Mouse (Mus musculus) kidney, adult 2 months (tissue): Measurements from ENCODE around the gene Hck.

ENCODE experiments used
- CTCF ChIP-seq: fragments of 200-500 bp; conservative IDR thresholded peaks from 2 replicates; pipeline ENCODE4 v1.5.1; 2011; ENCODE audit warnings: low read depth, mild to moderate bottlenecking, control low read depth, low read length, moderate library complexity, mixed read lengths; ENCODE audit not compliant: insufficient read depth, insufficient read length
- POLR2A ChIP-seq: fragments of 200-500 bp; IDR thresholded peaks from one replicate; pipeline ENCODE4 v1.6.1; 2011; ENCODE audit warnings: low read depth, low read length, control low read depth

DNA sequence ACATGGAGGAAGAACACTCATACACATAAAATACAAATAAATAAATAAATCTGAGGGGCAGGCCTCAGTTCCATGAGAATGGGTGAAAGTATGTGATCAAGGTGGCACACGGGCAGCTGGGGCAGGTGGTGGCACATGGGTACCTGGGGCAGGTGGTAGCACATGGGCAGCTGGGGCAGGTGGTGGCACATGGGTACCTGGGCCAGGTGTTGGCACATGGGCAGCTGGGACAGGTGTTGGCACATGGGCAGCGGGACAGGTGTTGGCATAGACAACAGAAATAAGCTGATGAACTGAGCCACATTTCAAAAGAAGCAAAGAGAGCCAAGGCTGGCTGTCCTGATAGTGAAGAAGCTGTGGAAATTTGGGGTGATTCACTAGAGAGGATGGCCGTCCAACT is 41.5 kb downstream of the Hck start:
- TF ChIP-seq CTCF (no peak), POLR2A (no peak)
